Mouse (Mus musculus) spleen, adult 2 months (tissue): Measurements from ENCODE around the gene Phf2. TPM values are rescaled to one million over a fixed set of nuclear protein-coding genes. Genes with fewer than 3 reads are reported as not detected.

ENCODE experiments used
- DNase-seq, 2 experiments: peaks; one replicate each; pipeline versions ENCODE4 v3.0.0 to v3.0.0-alpha.2; 2012 to 2021; ENCODE audit warnings: low spot score in 2 of 2, low read depth in 1 of 2
- H3K27ac ChIP-seq: fragments of 200-500 bp; 2 replicates; pipeline ENCODE4 v1.5.1; 2012; ENCODE audit warnings: low read length, inconsistent platforms; ENCODE audit not compliant: insufficient read depth
- H3K27me3 ChIP-seq: fragments of 200-500 bp; 2 replicates; pipeline ENCODE4 v1.6.1; 2012; ENCODE audit warnings: mild to moderate bottlenecking, moderate library complexity, low read length, inconsistent platforms; ENCODE audit not compliant: control insufficient read depth, insufficient read depth
- H3K36me3 ChIP-seq: fragments of 200-500 bp; 2 replicates; pipeline ENCODE4 v1.6.1; 2012; ENCODE audit warnings: mild to moderate bottlenecking, low read length, inconsistent platforms; ENCODE audit not compliant: control insufficient read depth, insufficient read depth
- H3K4me1 ChIP-seq: fragments of 200-500 bp; 2 replicates; pipeline ENCODE4 v1.6.1; 2011; ENCODE audit warnings: inconsistent platforms; ENCODE audit not compliant: control insufficient read depth, insufficient read depth, insufficient read length
- H3K4me3 ChIP-seq: fragments of 200-500 bp; 2 replicates; pipeline ENCODE4 v1.5.1; 2011; ENCODE audit warnings: mild to moderate bottlenecking, inconsistent platforms; ENCODE audit not compliant: insufficient read depth, insufficient read length; ENCODE audit errors: extremely low read depth
- CTCF ChIP-seq: fragments of 200-500 bp; IDR thresholded peaks from 2 replicates; pipeline ENCODE4 v1.5.1; 2011; ENCODE audit warnings: mild to moderate bottlenecking, inconsistent platforms; ENCODE audit not compliant: insufficient read depth, insufficient read length, insufficient replicate concordance; ENCODE audit errors: extremely low read depth
- POLR2A ChIP-seq: fragments of 200-500 bp; IDR thresholded peaks from 2 replicates; pipeline ENCODE4 v1.6.1; 2011; ENCODE audit warnings: low read depth, low read length, inconsistent platforms
- WGBS: fragments of 180-500 bp; shearing (Covaris S2); methylation state at CpG from one replicate; pipeline ENCODE4 v1.1.7; 2018; 5-methylcytosine and 5-hydroxymethylcytosine counted together
- polyA plus RNA-seq: library from polyadenylated mRNA; depleted of rRNA; stranded (reverse); fragments of >200 nt; gene quantifications from 2 replicates; pipeline ENCODE4 v1.2.3, GENCODE M21; 2012

Gene Phf2
- polyA plus RNA-seq, 1 experiment, result 16.4 TPM

DNA sequence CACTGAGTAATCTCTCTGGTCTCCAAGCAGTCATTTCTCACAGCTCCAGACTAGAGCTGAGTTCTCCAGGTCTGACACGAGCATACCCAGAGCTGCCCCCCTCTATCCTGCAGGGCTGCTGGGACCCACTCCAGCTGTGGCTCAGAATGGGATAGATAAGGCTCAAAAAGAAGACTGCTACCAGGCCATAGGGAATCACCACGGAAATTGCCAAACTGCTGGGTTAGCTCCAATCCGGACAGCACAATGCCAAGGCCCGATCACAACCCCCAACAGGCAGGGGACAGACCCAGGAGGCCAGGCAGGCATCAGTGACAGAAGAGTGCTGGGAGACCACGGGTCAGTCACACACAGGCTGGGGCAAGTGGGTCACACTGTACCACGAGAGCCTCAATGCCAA, 12.9 kb downstream of the Phf2 start:
- Histone ChIP-seq H3K36me3 (no peaks in the 10 kb centered on the region), H3K27me3 (no peaks in the 10 kb centered on the region), H3K4me3 (no peak overlapping the region), H3K27ac (no peak overlapping the region), H3K4me1 (peaks cover 38% of the 10 kb centered on the region; the same call in 1 of the 2 replicates)
- DNase-seq, result no peak
- 82% methylated on average over 6 of the region's 6 CpGs for WGBS
- TF ChIP-seq CTCF, result no peak
- no peak for TF ChIP-seq POLR2A

DNA sequence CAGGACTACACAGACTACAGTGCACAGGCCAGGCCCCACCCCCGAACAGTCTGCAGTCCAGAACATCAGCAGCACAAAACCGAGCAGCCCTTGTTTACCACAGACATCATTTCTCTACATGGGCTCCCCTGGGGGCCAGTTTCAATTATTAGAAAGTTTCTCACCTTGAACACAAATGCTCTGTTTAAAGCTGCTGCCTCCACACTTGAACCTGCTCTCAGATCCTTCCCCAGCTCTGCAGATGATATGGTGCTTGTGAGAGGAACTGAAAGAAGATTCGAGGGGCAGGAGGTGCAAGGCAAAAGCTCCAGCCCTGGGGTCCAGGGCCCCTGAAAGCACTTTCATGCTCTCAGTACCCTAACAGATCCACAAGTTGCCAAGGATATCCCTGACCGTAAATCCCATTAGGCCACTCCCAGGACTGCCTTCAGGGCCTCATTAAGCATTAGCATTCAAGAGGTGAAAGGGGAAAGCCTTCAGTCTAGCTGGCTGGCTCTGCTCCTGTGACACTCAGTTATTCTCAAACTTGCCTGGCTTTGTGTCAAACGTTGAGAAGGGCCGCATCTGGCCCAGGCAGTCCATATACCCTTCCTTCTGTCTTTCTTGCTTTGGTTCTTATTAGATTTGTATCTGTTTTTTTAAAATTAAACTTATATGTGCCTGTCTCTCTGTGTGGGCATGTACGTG, 13.5 kb downstream of the Phf2 start:
- Histone ChIP-seq H3K27me3 (no peaks in the 10 kb centered on the region), H3K27ac (peak overlapping the region; percentile 46), H3K36me3 (no peaks in the 10 kb centered on the region), H3K4me3 (no peak overlapping the region), H3K4me1 (peaks cover 37% of the 10 kb centered on the region; the same call in 1 of the 2 replicates)
- WGBS, result 53% methylated on average over 7 of the region's 7 CpGs
- no peak for TF ChIP-seq POLR2A
- TF ChIP-seq CTCF, result no peak
- no peak for DNase-seq

DNA sequence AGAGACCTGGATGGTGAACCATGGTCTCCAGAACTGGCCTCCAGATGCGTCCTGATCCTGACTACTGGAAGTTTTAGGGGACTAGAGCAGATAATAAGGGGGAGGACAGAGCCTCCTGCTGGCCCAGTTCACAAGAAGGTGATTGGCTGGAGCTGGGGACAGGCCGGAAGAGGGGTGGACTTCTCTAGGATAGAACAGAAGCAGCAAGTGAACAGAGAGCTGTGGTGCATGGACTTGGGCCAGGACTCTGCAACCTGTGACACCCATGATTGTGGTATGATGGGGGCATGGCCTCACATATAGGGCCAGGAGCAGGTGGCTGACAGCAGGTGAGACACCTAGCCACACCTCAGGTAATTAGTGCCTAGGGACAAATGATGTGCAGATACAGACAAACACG, 17.0 kb downstream of the Phf2 start:
- H3K27me3 ChIP-seq, result no peaks in the 10 kb centered on the region
- TF ChIP-seq CTCF (no peak), POLR2A (no peak)
- peaks cover 30% of the 10 kb centered on the region; the same call in 1 of the 2 replicates for H3K4me1 ChIP-seq
- WGBS, result 86% methylated on average over 3 of the region's 3 CpGs
- no peak overlapping the region for H3K27ac ChIP-seq
- no peak overlapping the region for H3K4me3 ChIP-seq
- H3K36me3 ChIP-seq, result no peaks in the 10 kb centered on the region
- no peak for DNase-seq

DNA sequence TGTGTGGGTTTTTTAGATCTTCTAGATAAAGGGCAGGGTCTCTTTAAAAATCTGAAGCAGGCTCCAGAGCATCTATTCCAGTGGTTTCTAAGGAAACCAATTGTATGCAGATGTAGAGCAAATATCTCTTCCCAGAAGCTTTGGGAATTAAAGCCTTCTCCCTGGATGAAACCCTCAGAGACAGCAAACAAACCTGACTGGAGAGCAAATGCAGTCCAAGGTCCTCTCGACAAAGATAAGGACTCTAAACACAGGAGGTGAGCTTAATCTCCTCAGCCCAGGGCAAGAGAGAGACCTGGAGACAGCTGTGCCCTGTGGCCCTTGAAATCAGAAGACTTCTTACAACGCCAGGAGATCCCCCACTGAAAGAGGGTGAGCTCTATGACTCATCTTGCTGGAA, 17.4 kb downstream of the Phf2 start:
- WGBS, result 34% methylated on average over 2 of the region's 2 CpGs
- TF ChIP-seq CTCF, result no peak
- no peak for TF ChIP-seq POLR2A
- Histone ChIP-seq H3K4me3 (no peak overlapping the region), H3K36me3 (no peaks in the 10 kb centered on the region), H3K27me3 (no peaks in the 10 kb centered on the region), H3K27ac (no peak overlapping the region), H3K4me1 (peaks cover 25% of the 10 kb centered on the region; the same call in 1 of the 2 replicates)
- DNase-seq, result no peak

DNA sequence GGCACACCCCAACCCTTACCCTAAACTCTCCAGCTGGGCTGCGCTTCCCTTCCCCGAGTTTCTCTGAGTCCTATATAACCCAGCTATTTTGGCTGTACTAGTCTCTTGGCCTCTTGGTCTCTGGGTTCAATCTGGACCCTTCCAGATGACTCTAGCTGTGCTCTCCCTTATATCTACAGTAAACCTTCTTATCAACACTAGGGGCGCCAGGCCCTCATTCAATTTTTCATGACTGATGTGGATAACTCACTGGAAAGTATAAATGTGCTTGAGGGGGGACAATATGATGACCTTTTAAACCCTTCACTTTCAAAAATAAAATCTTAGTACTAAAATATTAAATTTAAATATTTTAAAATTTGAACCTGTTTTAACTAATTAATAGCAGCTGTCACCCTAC, 18.1 kb downstream of the Phf2 start:
- no peak for DNase-seq
- no peaks in the 10 kb centered on the region for H3K36me3 ChIP-seq
- no peak overlapping the region for H3K27ac ChIP-seq
- peaks cover 19% of the 10 kb centered on the region; the same call in 1 of the 2 replicates for H3K4me1 ChIP-seq
- no peak overlapping the region for H3K4me3 ChIP-seq
- H3K27me3 ChIP-seq, result no peaks in the 10 kb centered on the region
- no peak for TF ChIP-seq POLR2A
- no peak for TF ChIP-seq CTCF
- 72% methylated on average over 3 of the region's 3 CpGs for WGBS

DNA sequence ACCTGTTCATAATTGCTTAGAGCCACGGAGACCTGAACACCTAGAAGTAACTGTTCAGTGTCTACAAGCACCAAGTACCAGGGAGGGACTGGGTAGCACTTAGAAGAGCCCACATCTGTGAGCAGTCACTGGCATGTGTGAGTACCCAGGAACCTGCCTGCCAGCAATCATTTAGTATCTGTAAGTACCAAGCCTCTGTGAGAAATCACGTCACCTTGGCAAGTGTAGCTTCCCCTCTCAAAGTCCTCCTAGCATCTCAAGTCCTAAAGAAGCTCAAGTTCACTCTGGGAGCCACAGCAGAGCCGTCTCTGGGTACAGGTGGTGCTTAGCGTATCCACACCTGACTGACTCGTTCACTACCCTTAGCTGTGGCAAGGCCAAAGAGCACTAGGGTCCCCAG, 19.2 kb downstream of the Phf2 start:
- H3K4me1 ChIP-seq, result peaks cover 11% of the 10 kb centered on the region; the same call in 1 of the 2 replicates
- H3K27ac ChIP-seq, result no peak overlapping the region
- DNase-seq, result no peak
- WGBS, result 88% methylated on average over 5 of the region's 5 CpGs
- no peak for TF ChIP-seq POLR2A
- TF ChIP-seq CTCF, result no peak
- no peak overlapping the region for H3K4me3 ChIP-seq
- H3K36me3 ChIP-seq, result no peaks in the 10 kb centered on the region
- no peaks in the 10 kb centered on the region for H3K27me3 ChIP-seq

DNA sequence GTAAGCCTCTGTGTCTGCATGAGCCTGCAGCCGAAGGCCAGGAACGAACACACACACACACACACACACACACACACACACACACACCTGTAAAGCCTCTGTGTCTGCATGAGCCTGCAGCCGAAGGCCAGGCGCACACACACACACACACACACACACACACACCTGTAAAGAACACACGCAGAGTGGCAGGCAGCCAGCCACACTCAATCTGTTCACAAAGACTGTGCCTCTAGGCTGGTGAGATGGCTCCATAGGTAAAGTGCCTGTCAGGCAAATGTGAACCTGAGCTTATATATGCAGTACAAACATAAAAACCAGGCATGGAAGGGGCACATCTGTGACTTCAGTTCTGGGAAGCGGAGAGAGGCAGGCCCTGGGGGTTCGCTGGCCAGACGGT, 20.1 kb downstream of the Phf2 start:
- H3K4me3 ChIP-seq, result no peak overlapping the region
- no peak for DNase-seq
- WGBS, result 87% methylated on average over 8 of the region's 8 CpGs
- H3K27ac ChIP-seq, result no peak overlapping the region
- H3K4me1 ChIP-seq, result peaks cover 7% of the 10 kb centered on the region; the same call in 1 of the 2 replicates
- TF ChIP-seq POLR2A (no peak), CTCF (no peak)
- H3K27me3 ChIP-seq, result no peaks in the 10 kb centered on the region
- H3K36me3 ChIP-seq, result no peaks in the 10 kb centered on the region
